Mouse (Mus musculus): ENCODE data around the gene Cks1b. TPM values are rescaled to one million over a fixed set of nuclear protein-coding genes. Genes with fewer than 3 reads are reported as not detected.

Cks1b gene
- total RNA-seq, 1 experiment, result 190 TPM

- in situ Hi-C loops (cut with MboI; ENCODE audit: low sequenced_read_pairs in 2 of 2, unreplicated experiment in 2 of 2), result no loop called here
- Histone ChIP-seq H3K36me3 (ENCODE audit: control insufficient read depth, insufficient read depth, low read length, poor library complexity, severe bottlenecking) (peaks cover 27% of the 10 kb centered on the region), H3K9ac (ENCODE audit: insufficient read depth, low read depth, low read length, poor library complexity, severe bottlenecking) (no peak overlapping the region; the same call in 1 of the 2 replicates), H3K4me3 (ENCODE audit: insufficient read depth in 1 of 2, low read depth in 1 of 2, low read length in 2 of 2, poor library complexity in 1 of 2, severe bottlenecking in 1 of 2) (peak overlapping the region; percentile 80 to 98; a peak in 3 of 4 replicates), H3K9me3 (ENCODE audit: control insufficient read depth, insufficient read depth, low read depth, low read length) (no peaks in the 10 kb centered on the region), H3K4me1 (ENCODE audit: control insufficient read depth in 2 of 2, insufficient read depth in 2 of 2, low read length in 2 of 2, poor library complexity in 1 of 2) (peaks cover 22 to 29% of the 10 kb centered on the region in 2 experiments), H3K27ac (ENCODE audit: insufficient read depth, low read depth, low read length, poor library complexity, severe bottlenecking) (peak overlapping the region; percentile 70)
- TF ChIP-seq ZNF384 (IDR thresholded peaks at IDR 0.05; ENCODE audit: low read depth, low read length) (0 out of 2 replicates have a peak, but pooled peaks have one; percentile 3), MAFK (IDR thresholded peaks at IDR 0.05; ENCODE audit: insufficient read depth, low read depth, low read length) (no peak)
- no peak for DNase-seq (ENCODE audit: low read depth, low spot score)
Observed at GRCm38 (mm10) chr3:89420421-89420820, 2.2 kb upstream of the Cks1b start.

GRCm38 (mm10) chr3:89419981-89420380 is 1.8 kb upstream of the Cks1b start:
- no peaks in the 10 kb centered on the region for H3K9me3 ChIP-seq (ENCODE audit: control insufficient read depth, insufficient read depth, low read depth, low read length)
- in situ Hi-C loops (cut with MboI; ENCODE audit: low sequenced_read_pairs in 2 of 2, unreplicated experiment in 2 of 2), result no loop called here
- peaks cover 19 to 26% of the 10 kb centered on the region in 2 experiments for H3K4me1 ChIP-seq (ENCODE audit: control insufficient read depth in 2 of 2, insufficient read depth in 2 of 2, low read length in 2 of 2, poor library complexity in 1 of 2)
- no peak for DNase-seq (ENCODE audit: low read depth, low spot score)
- peak overlapping the region; percentile 93 for H3K27ac ChIP-seq (ENCODE audit: insufficient read depth, low read depth, low read length, poor library complexity, severe bottlenecking)
- H3K4me3 ChIP-seq (ENCODE audit: insufficient read depth in 1 of 2, low read depth in 1 of 2, low read length in 2 of 2, poor library complexity in 1 of 2, severe bottlenecking in 1 of 2), result peak overlapping the region; percentile 87 to 98
- TF ChIP-seq ZNF384 (IDR thresholded peaks at IDR 0.05; ENCODE audit: low read depth, low read length), result 0 out of 2 replicates have a peak, but pooled peaks have one; percentile 60
- TF ChIP-seq ZC3H11A (IDR thresholded peaks at IDR 0.05; ENCODE audit: borderline replicate concordance, low read depth, low read length), result no peak
- no peak for TF ChIP-seq CHD2 (IDR thresholded peaks at IDR 0.05; ENCODE audit: low read depth, low read length)
- peak overlapping the region; percentile 65 for H3K9ac ChIP-seq (ENCODE audit: insufficient read depth, low read depth, low read length, poor library complexity, severe bottlenecking)
- H3K36me3 ChIP-seq (ENCODE audit: control insufficient read depth, insufficient read depth, low read length, poor library complexity, severe bottlenecking), result peaks cover 26% of the 10 kb centered on the region

- H3K4me1 ChIP-seq (ENCODE audit: control insufficient read depth in 2 of 2, insufficient read depth in 2 of 2, low read length in 2 of 2, poor library complexity in 1 of 2), result peaks cover 15 to 23% of the 10 kb centered on the region in 2 experiments; a peak in 3 of 4 replicates
- H3K4me3 ChIP-seq (ENCODE audit: insufficient read depth in 1 of 2, low read depth in 1 of 2, low read length in 2 of 2, poor library complexity in 1 of 2, severe bottlenecking in 1 of 2), result peak overlapping the region; percentile 87 to 98
- no peaks in the 10 kb centered on the region for H3K9me3 ChIP-seq (ENCODE audit: control insufficient read depth, insufficient read depth, low read depth, low read length)
- H3K27ac ChIP-seq (ENCODE audit: insufficient read depth, low read depth, low read length, poor library complexity, severe bottlenecking), result peak overlapping the region; percentile 93
- in situ Hi-C loops (cut with MboI; ENCODE audit: low sequenced_read_pairs in 2 of 2, unreplicated experiment in 2 of 2), result no loop called here
- H3K36me3 ChIP-seq (ENCODE audit: control insufficient read depth, insufficient read depth, low read length, poor library complexity, severe bottlenecking), result peaks cover 26% of the 10 kb centered on the region
- H3K9ac ChIP-seq (ENCODE audit: insufficient read depth, low read depth, low read length, poor library complexity, severe bottlenecking), result peak overlapping the region; percentile 94
- DNase-seq (ENCODE audit: low read depth, low spot score), result no peak
- TF ChIP-seq HCFC1 (IDR thresholded peaks at IDR 0.05; ENCODE audit: borderline replicate concordance, insufficient read depth, low read length) (peak; percentile 9; the same call in 1 of the 2 replicates), ZNF384 (IDR thresholded peaks at IDR 0.05; ENCODE audit: low read depth, low read length) (no peak)
Observed at GRCm38 (mm10) chr3:89419571-89419970, 1.4 kb upstream of the Cks1b start.

GRCm38 (mm10) chr3:89418861-89419250 is 673 bp upstream of the Cks1b start:
- Histone ChIP-seq H3K4me1 (ENCODE audit: control insufficient read depth in 2 of 2, insufficient read depth in 2 of 2, low read length in 2 of 2, poor library complexity in 1 of 2) (peaks cover 13 to 17% of the 10 kb centered on the region in 2 experiments; a peak in 3 of 4 replicates), H3K9ac (ENCODE audit: insufficient read depth, low read depth, low read length, poor library complexity, severe bottlenecking) (peak overlapping the region; percentile 94), H3K27ac (ENCODE audit: insufficient read depth, low read depth, low read length, poor library complexity, severe bottlenecking) (peak overlapping the region; percentile 92), H3K9me3 (ENCODE audit: control insufficient read depth, insufficient read depth, low read depth, low read length) (no peaks in the 10 kb centered on the region), H3K36me3 (ENCODE audit: control insufficient read depth, insufficient read depth, low read length, poor library complexity, severe bottlenecking) (peaks cover 24% of the 10 kb centered on the region), H3K4me3 (ENCODE audit: insufficient read depth in 1 of 2, low read depth in 1 of 2, low read length in 2 of 2, poor library complexity in 1 of 2, severe bottlenecking in 1 of 2) (peak overlapping the region; percentile 87 to 98)
- in situ Hi-C loops (cut with MboI; ENCODE audit: low sequenced_read_pairs in 2 of 2, unreplicated experiment in 2 of 2), result no loop called here
- DNase-seq (ENCODE audit: low read depth, low spot score), result no peak
- no peak for TF ChIP-seq CHD2 (IDR thresholded peaks at IDR 0.05; ENCODE audit: low read depth, low read length)
- no peak for TF ChIP-seq ZNF384 (IDR thresholded peaks at IDR 0.05; ENCODE audit: low read depth, low read length)
- no peak for TF ChIP-seq MAFK (IDR thresholded peaks at IDR 0.05; ENCODE audit: insufficient read depth, low read depth, low read length)
- no peak for TF ChIP-seq ZC3H11A (IDR thresholded peaks at IDR 0.05; ENCODE audit: borderline replicate concordance, low read depth, low read length)
- no peak for TF ChIP-seq HCFC1 (IDR thresholded peaks at IDR 0.05; ENCODE audit: borderline replicate concordance, insufficient read depth, low read length)

- Histone ChIP-seq H3K9ac (ENCODE audit: insufficient read depth, low read depth, low read length, poor library complexity, severe bottlenecking) (peak overlapping the region; percentile 91), H3K9me3 (ENCODE audit: control insufficient read depth, insufficient read depth, low read depth, low read length) (no peaks in the 10 kb centered on the region), H3K27ac (ENCODE audit: insufficient read depth, low read depth, low read length, poor library complexity, severe bottlenecking) (peak overlapping the region; percentile 96), H3K4me3 (ENCODE audit: insufficient read depth in 1 of 2, low read depth in 1 of 2, low read length in 2 of 2, poor library complexity in 1 of 2, severe bottlenecking in 1 of 2) (peak overlapping the region; percentile 87 to 98), H3K4me1 (ENCODE audit: control insufficient read depth in 2 of 2, insufficient read depth in 2 of 2, low read length in 2 of 2, poor library complexity in 1 of 2) (peaks cover 8 to 9% of the 10 kb centered on the region in 2 experiments; a peak in 2 of 4 replicates), H3K36me3 (ENCODE audit: control insufficient read depth, insufficient read depth, low read length, poor library complexity, severe bottlenecking) (peaks cover 22% of the 10 kb centered on the region)
- in situ Hi-C loops (cut with MboI; ENCODE audit: low sequenced_read_pairs in 2 of 2, unreplicated experiment in 2 of 2), result no loop called here
- TF ChIP-seq CHD2 (IDR thresholded peaks at IDR 0.05; ENCODE audit: low read depth, low read length), result no peak
- TF ChIP-seq ZNF384 (IDR thresholded peaks at IDR 0.05; ENCODE audit: low read depth, low read length), result no peak
- no peak for TF ChIP-seq MAFK (IDR thresholded peaks at IDR 0.05; ENCODE audit: insufficient read depth, low read depth, low read length)
- no peak for TF ChIP-seq ZC3H11A (IDR thresholded peaks at IDR 0.05; ENCODE audit: borderline replicate concordance, low read depth, low read length)
- no peak for TF ChIP-seq HCFC1 (IDR thresholded peaks at IDR 0.05; ENCODE audit: borderline replicate concordance, insufficient read depth, low read length)
- DNase-seq (ENCODE audit: low read depth, low spot score), result no peak
Observed at GRCm38 (mm10) chr3:89417840-89418169, 378 bp downstream of the Cks1b start.

Measured in ES-E14 (cell line).